Mouse (Mus musculus): ENCODE data around the gene BC028528. TPM values are rescaled to one million over a fixed set of nuclear protein-coding genes. Genes with fewer than 3 reads are reported as not detected.
A peak's percentile ranks its signal among the peaks of the same experiment; 100 is the strongest.

BC028528 gene
- total and polyA plus RNA-seq, 3 experiments = 7.4 to 13.6 TPM; not detected in 1

DNA sequence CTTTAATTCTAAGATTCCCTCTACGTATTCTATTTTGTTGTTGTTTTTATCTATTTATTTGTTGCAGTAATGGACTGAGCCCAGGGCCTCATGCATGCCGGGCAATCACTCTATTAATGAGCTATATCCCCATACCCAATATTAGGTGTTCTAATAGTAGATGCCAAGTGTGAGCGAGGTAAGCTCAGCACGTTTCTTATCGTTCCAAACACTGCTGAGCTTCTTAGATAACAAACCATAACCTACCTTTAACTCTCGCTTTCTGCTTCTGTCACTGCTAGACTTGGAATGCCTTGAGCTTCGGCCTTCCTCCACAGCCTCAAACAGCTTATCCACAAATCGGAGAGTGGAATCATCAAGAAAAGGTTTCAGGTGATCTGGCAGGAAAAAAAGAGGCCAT lies 40.5 kb downstream of the BC028528 start:
- Histone ChIP-seq H3K27ac (ENCODE audit: control insufficient read depth, low read depth, low read length) (no peak overlapping the region), H3K9me3 (replicated peaks; ENCODE audit: insufficient read depth, low read length) (no peaks in the 10 kb centered on the region), H3K4me1 (ENCODE audit: control insufficient read depth in 1 of 2, insufficient read depth in 2 of 2, low read length in 2 of 2) (peaks cover 13 to 18% of the 10 kb centered on the region in 2 experiments; a peak in 3 of 4 replicates), H3K36me3 (ENCODE audit: control insufficient read depth in 1 of 2, insufficient read depth in 2 of 2, low read length in 2 of 2) (peaks cover 47 to 67% of the 10 kb centered on the region in 2 experiments), H3K27me3 (ENCODE audit: control insufficient read depth in 1 of 2, insufficient read depth in 2 of 2, low read length in 2 of 2) (no peaks in the 10 kb centered on the region), H3K79me2 (ENCODE audit: control insufficient read depth, insufficient read depth, low read length, poor library complexity) (peaks cover 27% of the 10 kb centered on the region), H3K9ac (ENCODE audit: control insufficient read depth, low read depth, low read length, poor library complexity, severe bottlenecking) (no peak overlapping the region), H3K4me3 (ENCODE audit: control insufficient read depth in 1 of 2, insufficient read depth in 1 of 2, low read depth in 2 of 2, low read length in 2 of 2) (no peak overlapping the region)
- TF ChIP-seq RCOR1 (IDR thresholded peaks at IDR 0.05; ENCODE audit: low read depth, low read length) = no peak
- no peak for TF ChIP-seq ZMIZ1 (IDR thresholded peaks at IDR 0.05; ENCODE audit: low read depth, low read length)
- peak; percentile 71 for TF ChIP-seq TAL1 (IDR thresholded peaks at IDR 0.05; ENCODE audit: low read length)
- TF ChIP-seq GATA1 (IDR thresholded peaks at IDR 0.05; ENCODE audit: low read depth, low read length) = peak; percentile 89
- no peak for TF ChIP-seq ZKSCAN1 (IDR thresholded peaks at IDR 0.05; ENCODE audit: low read depth, low read length)
- TF ChIP-seq CHD1 (IDR thresholded peaks at IDR 0.05; ENCODE audit: low read depth, low read length) = no peak
- DNase-seq (ENCODE audit: low read depth, low spot score) = no peak

DNA sequence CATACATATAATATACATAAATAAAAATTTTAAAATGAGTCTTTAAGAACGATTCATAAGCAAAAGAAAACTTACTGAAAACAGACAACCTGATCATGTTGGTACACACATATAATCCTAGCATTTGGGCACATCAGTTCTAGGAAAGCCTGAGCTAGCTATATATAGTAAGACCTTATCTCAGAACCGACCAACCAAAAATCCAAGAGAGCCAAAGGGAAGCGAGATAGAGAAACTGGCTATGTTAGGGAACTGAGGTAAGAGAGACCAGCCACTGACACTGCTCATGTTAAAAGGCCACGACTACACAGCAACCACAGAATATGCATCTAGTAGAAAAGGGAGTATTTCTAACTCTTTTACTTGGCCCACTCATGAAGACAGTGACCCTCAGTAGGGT lies 41.2 kb downstream of the BC028528 start:
- no peak for DNase-seq (ENCODE audit: low read depth, low spot score)
- Histone ChIP-seq H3K27me3 (ENCODE audit: control insufficient read depth in 1 of 2, insufficient read depth in 2 of 2, low read length in 2 of 2) (no peaks in the 10 kb centered on the region), H3K4me1 (ENCODE audit: control insufficient read depth in 1 of 2, insufficient read depth in 2 of 2, low read length in 2 of 2) (peaks cover 13 to 18% of the 10 kb centered on the region in 2 experiments; a peak in 3 of 4 replicates), H3K9ac (ENCODE audit: control insufficient read depth, low read depth, low read length, poor library complexity, severe bottlenecking) (no peak overlapping the region), H3K27ac (ENCODE audit: control insufficient read depth, low read depth, low read length) (no peak overlapping the region), H3K4me3 (ENCODE audit: control insufficient read depth in 1 of 2, insufficient read depth in 1 of 2, low read depth in 2 of 2, low read length in 2 of 2) (no peak overlapping the region), H3K9me3 (replicated peaks; ENCODE audit: insufficient read depth, low read length) (no peaks in the 10 kb centered on the region), H3K79me2 (ENCODE audit: control insufficient read depth, insufficient read depth, low read length, poor library complexity) (peaks cover 26% of the 10 kb centered on the region), H3K36me3 (ENCODE audit: control insufficient read depth in 1 of 2, insufficient read depth in 2 of 2, low read length in 2 of 2) (peaks cover 47 to 74% of the 10 kb centered on the region in 2 experiments)
- 0 out of 2 replicates have a peak, but pooled peaks have one; percentile 25 for TF ChIP-seq MXI1 (IDR thresholded peaks at IDR 0.05; ENCODE audit: low read depth, low read length)
- peak; percentile 71; the same call in 1 of the 2 replicates for TF ChIP-seq MEF2A (IDR thresholded peaks at IDR 0.05; ENCODE audit: extremely low read depth, insufficient replicate concordance, low read depth, low read length, poor library complexity, severe bottlenecking)
- TF ChIP-seq TCF12 (IDR thresholded peaks at IDR 0.05; ENCODE audit: low read depth, low read length) = 0 out of 2 replicates have a peak, but pooled peaks have one; percentile 9
- no peak for TF ChIP-seq MAZ (IDR thresholded peaks at IDR 0.05; ENCODE audit: low read depth, low read length)
- no peak for TF ChIP-seq CHD2 (IDR thresholded peaks at IDR 0.05; ENCODE audit: low read length)
- no peak for TF ChIP-seq TBP (IDR thresholded peaks at IDR 0.05; ENCODE audit: low read depth, low read length)
- 0 out of 2 replicates have a peak, but pooled peaks have one; percentile 17 for TF ChIP-seq RCOR1 (IDR thresholded peaks at IDR 0.05; ENCODE audit: low read depth, low read length)

DNA sequence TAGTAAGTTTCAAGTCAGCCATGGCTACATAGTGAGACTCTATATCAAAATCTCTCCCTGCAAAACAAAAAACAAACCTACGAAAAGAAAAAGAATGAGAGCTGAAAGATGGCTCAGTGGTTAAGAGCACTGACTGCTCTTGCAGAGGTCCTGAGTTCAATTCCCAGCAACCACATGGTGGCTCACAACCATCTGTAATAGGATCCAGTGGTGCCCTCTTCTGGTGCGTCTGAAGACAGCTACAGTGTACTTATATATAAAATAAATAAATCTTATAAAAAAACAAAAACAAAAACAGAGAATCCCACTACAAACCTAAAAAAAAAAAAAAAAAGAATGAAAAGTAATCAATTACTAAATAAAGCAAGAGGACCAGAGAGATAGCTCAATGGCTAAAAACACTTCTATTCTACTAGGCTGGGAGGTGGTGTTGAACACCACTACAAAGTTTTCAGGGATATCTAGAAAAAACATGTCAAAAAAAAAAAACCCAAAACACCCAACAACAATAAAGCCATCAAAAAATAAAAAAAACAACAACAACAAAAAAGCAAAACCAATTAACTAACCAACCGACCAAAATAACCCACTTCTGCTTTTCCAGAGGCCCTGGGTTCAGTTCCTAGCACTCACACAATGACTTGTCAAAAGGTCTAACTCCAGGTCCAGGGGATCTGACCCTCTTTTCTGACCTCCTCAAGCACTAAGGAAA lies 49.1 kb downstream of the BC028528 start:
- Histone ChIP-seq H3K36me3 (ENCODE audit: control insufficient read depth in 1 of 2, insufficient read depth in 2 of 2, low read length in 2 of 2) (peaks cover 28 to 86% of the 10 kb centered on the region in 2 experiments), H3K9ac (ENCODE audit: control insufficient read depth, low read depth, low read length, poor library complexity, severe bottlenecking) (no peak overlapping the region), H3K27me3 (ENCODE audit: control insufficient read depth in 1 of 2, insufficient read depth in 2 of 2, low read length in 2 of 2) (no peaks in the 10 kb centered on the region), H3K27ac (ENCODE audit: control insufficient read depth, low read depth, low read length) (no peak overlapping the region), H3K4me3 (ENCODE audit: control insufficient read depth in 1 of 2, insufficient read depth in 1 of 2, low read depth in 2 of 2, low read length in 2 of 2) (no peak overlapping the region), H3K79me2 (ENCODE audit: control insufficient read depth, insufficient read depth, low read length, poor library complexity) (no peaks in the 10 kb centered on the region), H3K9me3 (replicated peaks; ENCODE audit: insufficient read depth, low read length) (no peaks in the 10 kb centered on the region), H3K4me1 (ENCODE audit: control insufficient read depth in 1 of 2, insufficient read depth in 2 of 2, low read length in 2 of 2) (peaks cover 0 to 7% of the 10 kb centered on the region in 2 experiments; a peak in 3 of 4 replicates)
- peak; percentile 66 for DNase-seq (ENCODE audit: low read depth, low spot score)
- TF ChIP-seq ZKSCAN1 (IDR thresholded peaks at IDR 0.05; ENCODE audit: low read depth, low read length) (peak; percentile 71; the same call in 1 of the 2 replicates), RCOR1 (IDR thresholded peaks at IDR 0.05; ENCODE audit: low read depth, low read length) (0 out of 2 replicates have a peak, but pooled peaks have one; percentile 27), USF1 (IDR thresholded peaks at IDR 0.05; ENCODE audit: low read depth, low read length) (no peak), E2F4 (IDR thresholded peaks at IDR 0.05; ENCODE audit: borderline replicate concordance, low read depth, low read length) (no peak), MYC (IDR thresholded peaks at IDR 0.05; ENCODE audit: low read depth, low read length) (peak; percentile 51; the same call in 1 of the 2 replicates), CTCF (IDR thresholded peaks at IDR 0.05 in 2 of 3, conservative IDR thresholded peaks at IDR 0.05 in 1 of 3; ENCODE audit: control insufficient read depth in 1 of 3, insufficient read depth in 1 of 3, low read depth in 2 of 3, low read length in 3 of 3, poor library complexity in 1 of 3, severe bottlenecking in 1 of 3) (peak; percentile 18 to 38 (median 21); a peak in 3 of 6 replicates), ZNF384 (IDR thresholded peaks at IDR 0.05; ENCODE audit: low read depth, low read length) (peak; percentile 65), ETS1 (IDR thresholded peaks at IDR 0.05; ENCODE audit: low read depth, low read length) (no peak), NRF1 (IDR thresholded peaks at IDR 0.05; ENCODE audit: insufficient read depth, low read depth, low read length, poor library complexity, severe bottlenecking) (no peak), RAD21 (IDR thresholded peaks at IDR 0.05; ENCODE audit: low read depth, low read length) (peak; percentile 15)
